Mouse (Mus musculus): ENCODE measurements around the gene Slc46a3. TPM values are rescaled to one million over a fixed set of nuclear protein-coding genes. Genes with fewer than 3 reads are reported as not detected.

Gene Slc46a3
- polyA plus RNA-seq, 1 experiment from 2014 or later: 3.0 TPM

- no peak for ATAC-seq (replicated peaks; ENCODE audit: low FRiP score, low read depth)
- H3K4me2 ChIP-seq (ENCODE audit: low read length): no peak overlapping the region
- 91% methylated on average over 17 of the region's 17 CpGs for WGBS
- no peaks in the 10 kb centered on the region for H3K27me3 ChIP-seq (ENCODE audit: insufficient read depth, low read length)
- no peaks in the 10 kb centered on the region for H3K4me1 ChIP-seq (replicated peaks; ENCODE audit: insufficient read depth, low read length)
- H3K27ac ChIP-seq: no peak overlapping the region
- no peak overlapping the region for H3K4me3 ChIP-seq (replicated peaks; ENCODE audit: low read depth, low read length)
- no peaks in the 10 kb centered on the region for H3K9me3 ChIP-seq (replicated peaks; ENCODE audit: low read length)
- DNase-seq (ENCODE audit: low spot score): no peak
- H3K9ac ChIP-seq (ENCODE audit: low read depth, low read length): no peak overlapping the region
- TF ChIP-seq CTCF (IDR thresholded peaks at IDR 0.05; ENCODE audit: low read depth): no peak
- peaks cover 36% of the 10 kb centered on the region for H3K36me3 ChIP-seq (ENCODE audit: insufficient read depth, low read length)
Observed at GRCm38 (mm10) chr5:147879971-147880682, 14.5 kb downstream of the Slc46a3 start.

GRCm38 (mm10) chr5:147877520-147877919 lies 17.1 kb downstream of the Slc46a3 start:
- ATAC-seq (replicated peaks; ENCODE audit: low FRiP score, low read depth) (no peak), DNase-seq (ENCODE audit: low spot score) (no peak)
- H3K27ac ChIP-seq: no peak overlapping the region
- H3K27me3 ChIP-seq (ENCODE audit: insufficient read depth, low read length): no peaks in the 10 kb centered on the region
- H3K9me3 ChIP-seq (replicated peaks; ENCODE audit: low read length): no peaks in the 10 kb centered on the region
- no peak overlapping the region for H3K9ac ChIP-seq (ENCODE audit: low read depth, low read length)
- TF ChIP-seq CTCF (IDR thresholded peaks at IDR 0.05; ENCODE audit: low read depth): peak; percentile 42; the same call in 1 of the 2 replicates
- H3K36me3 ChIP-seq (ENCODE audit: insufficient read depth, low read length): peaks cover 55% of the 10 kb centered on the region
- H3K4me2 ChIP-seq (ENCODE audit: low read length): no peak overlapping the region
- H3K4me1 ChIP-seq (replicated peaks; ENCODE audit: insufficient read depth, low read length): no peaks in the 10 kb centered on the region
- H3K4me3 ChIP-seq (replicated peaks; ENCODE audit: low read depth, low read length): no peak overlapping the region
- 88% methylated on average over 6 of the region's 6 CpGs for WGBS

- H3K9me3 ChIP-seq (replicated peaks; ENCODE audit: low read length): no peaks in the 10 kb centered on the region
- H3K4me2 ChIP-seq (ENCODE audit: low read length): no peak overlapping the region
- no peaks in the 10 kb centered on the region for H3K27me3 ChIP-seq (ENCODE audit: insufficient read depth, low read length)
- H3K4me1 ChIP-seq (replicated peaks; ENCODE audit: insufficient read depth, low read length): no peaks in the 10 kb centered on the region
- no peak overlapping the region for H3K27ac ChIP-seq
- no peak overlapping the region for H3K9ac ChIP-seq (ENCODE audit: low read depth, low read length)
- H3K4me3 ChIP-seq (replicated peaks; ENCODE audit: low read depth, low read length): no peak overlapping the region
- no peak for ATAC-seq (replicated peaks; ENCODE audit: low FRiP score, low read depth)
- TF ChIP-seq CTCF (IDR thresholded peaks at IDR 0.05; ENCODE audit: low read depth): no peak
- no peak for DNase-seq (ENCODE audit: low spot score)
- peaks cover 69% of the 10 kb centered on the region for H3K36me3 ChIP-seq (ENCODE audit: insufficient read depth, low read length)
- 95% methylated on average over 8 of the region's 8 CpGs for WGBS
Observed at GRCm38 (mm10) chr5:147875210-147875609, 19.4 kb downstream of the Slc46a3 start.

- H3K9ac ChIP-seq (ENCODE audit: low read depth, low read length): no peak overlapping the region
- 94% methylated on average over 18 of the region's 18 CpGs for WGBS
- no peaks in the 10 kb centered on the region for H3K9me3 ChIP-seq (replicated peaks; ENCODE audit: low read length)
- no peak overlapping the region for H3K4me3 ChIP-seq (replicated peaks; ENCODE audit: low read depth, low read length)
- H3K27ac ChIP-seq: no peak overlapping the region
- no peak for ATAC-seq (replicated peaks; ENCODE audit: low FRiP score, low read depth)
- H3K27me3 ChIP-seq (ENCODE audit: insufficient read depth, low read length): no peaks in the 10 kb centered on the region
- no peak for DNase-seq (ENCODE audit: low spot score)
- no peaks in the 10 kb centered on the region for H3K4me1 ChIP-seq (replicated peaks; ENCODE audit: insufficient read depth, low read length)
- no peak overlapping the region for H3K4me2 ChIP-seq (ENCODE audit: low read length)
- peaks cover 67% of the 10 kb centered on the region for H3K36me3 ChIP-seq (ENCODE audit: insufficient read depth, low read length)
- no peak for TF ChIP-seq CTCF (IDR thresholded peaks at IDR 0.05; ENCODE audit: low read depth)
Observed at GRCm38 (mm10) chr5:147874491-147875065, 20.0 kb downstream of the Slc46a3 start.

- no peak overlapping the region for H3K27ac ChIP-seq
- ATAC-seq (replicated peaks; ENCODE audit: low FRiP score, low read depth): no peak
- H3K4me3 ChIP-seq (replicated peaks; ENCODE audit: low read depth, low read length): no peak overlapping the region
- H3K36me3 ChIP-seq (ENCODE audit: insufficient read depth, low read length): peaks cover 74% of the 10 kb centered on the region
- H3K27me3 ChIP-seq (ENCODE audit: insufficient read depth, low read length): no peaks in the 10 kb centered on the region
- DNase-seq (ENCODE audit: low spot score): no peak
- no peak overlapping the region for H3K4me2 ChIP-seq (ENCODE audit: low read length)
- WGBS: 77% methylated on average over 15 of the region's 15 CpGs
- TF ChIP-seq CTCF (IDR thresholded peaks at IDR 0.05; ENCODE audit: low read depth): no peak
- H3K9ac ChIP-seq (ENCODE audit: low read depth, low read length): no peak overlapping the region
- H3K4me1 ChIP-seq (replicated peaks; ENCODE audit: insufficient read depth, low read length): no peaks in the 10 kb centered on the region
- H3K9me3 ChIP-seq (replicated peaks; ENCODE audit: low read length): no peaks in the 10 kb centered on the region
Observed at GRCm38 (mm10) chr5:147871091-147871820, 23.4 kb downstream of the Slc46a3 start.

GRCm38 (mm10) chr5:147870296-147870695 lies 24.3 kb downstream of the Slc46a3 start:
- ATAC-seq (replicated peaks; ENCODE audit: low FRiP score, low read depth): 0 out of 2 replicates have a peak, but pooled peaks have one; percentile 36
- no peak for TF ChIP-seq CTCF (IDR thresholded peaks at IDR 0.05; ENCODE audit: low read depth)
- Histone ChIP-seq H3K4me3 (replicated peaks; ENCODE audit: low read depth, low read length) (no peak overlapping the region), H3K4me2 (ENCODE audit: low read length) (no peak overlapping the region), H3K27ac (no peak overlapping the region), H3K27me3 (ENCODE audit: insufficient read depth, low read length) (no peaks in the 10 kb centered on the region), H3K9ac (ENCODE audit: low read depth, low read length) (no peak overlapping the region), H3K9me3 (replicated peaks; ENCODE audit: low read length) (no peaks in the 10 kb centered on the region), H3K4me1 (replicated peaks; ENCODE audit: insufficient read depth, low read length) (no peaks in the 10 kb centered on the region), H3K36me3 (ENCODE audit: insufficient read depth, low read length) (peaks cover 66% of the 10 kb centered on the region)
- WGBS: 43% methylated on average over 1 of the region's 1 CpGs
- DNase-seq (ENCODE audit: low spot score): peak; percentile 29
